Mouse (Mus musculus): ENCODE results near the gene Phf21a.

Phf21a gene

GRCm38 (mm10) chr2:92365568-92365967 lies 272.7 kb downstream of the Phf21a start:
- no peak for DNase-seq

DNA sequence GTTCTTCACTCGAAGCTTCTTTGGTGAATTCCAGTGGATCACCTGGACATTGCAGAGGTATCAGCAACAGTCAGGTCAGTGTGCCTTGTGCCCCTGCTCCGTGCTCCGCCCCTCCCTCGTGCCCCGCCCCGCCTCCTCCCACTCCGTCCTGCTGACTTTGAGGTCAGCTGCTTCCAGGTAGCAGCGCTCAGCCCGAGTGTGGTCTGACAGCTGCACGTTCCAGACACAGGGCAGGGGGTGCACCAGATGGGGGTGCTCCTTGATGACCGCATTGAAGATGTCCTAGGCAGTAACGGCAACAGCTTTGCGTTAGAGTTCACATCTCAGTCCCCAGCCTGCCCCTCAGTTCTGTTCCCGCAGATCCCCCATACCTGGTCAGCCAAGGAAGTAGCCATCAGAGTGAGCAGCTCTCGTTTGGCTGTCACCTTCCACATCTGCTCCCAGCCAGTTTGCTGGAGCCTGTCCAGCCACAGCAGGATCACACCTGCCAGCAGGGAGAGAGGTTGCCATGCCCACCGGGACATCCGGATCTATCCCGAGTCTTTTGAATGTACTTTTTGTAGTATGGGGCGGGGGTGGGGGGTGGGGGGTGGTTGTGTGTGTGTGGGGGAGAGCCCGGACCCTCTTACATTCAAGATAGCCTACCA lies 274.6 kb downstream of the Phf21a start:
- DNase-seq = no peak

DNA sequence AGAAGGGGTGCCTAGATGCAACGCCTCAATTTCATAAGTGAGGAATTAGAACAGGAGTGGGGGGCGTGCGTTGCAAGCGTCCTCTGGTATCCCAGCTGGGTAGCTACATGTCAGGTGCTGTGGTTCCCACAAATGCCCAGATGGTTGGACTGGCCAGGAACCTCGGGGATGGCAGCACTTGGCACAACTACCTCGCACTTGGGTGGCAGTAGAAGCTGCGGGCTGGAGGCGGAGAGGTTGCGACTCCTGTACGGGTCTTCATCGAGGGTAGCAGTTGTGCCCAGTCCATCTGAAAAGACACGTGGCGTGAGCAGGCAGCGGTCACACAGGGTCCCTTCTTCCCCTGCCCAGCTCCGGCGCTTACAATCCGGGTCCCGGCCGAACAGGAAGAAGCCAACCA lies 277.5 kb downstream of the Phf21a start:
- DNase-seq = peak; percentile 51

- DNase-seq = peak; percentile 47
These were observed 278.2 kb downstream of the Phf21a start for GRCm38 (mm10) chr2:92370821-92371805.

DNA sequence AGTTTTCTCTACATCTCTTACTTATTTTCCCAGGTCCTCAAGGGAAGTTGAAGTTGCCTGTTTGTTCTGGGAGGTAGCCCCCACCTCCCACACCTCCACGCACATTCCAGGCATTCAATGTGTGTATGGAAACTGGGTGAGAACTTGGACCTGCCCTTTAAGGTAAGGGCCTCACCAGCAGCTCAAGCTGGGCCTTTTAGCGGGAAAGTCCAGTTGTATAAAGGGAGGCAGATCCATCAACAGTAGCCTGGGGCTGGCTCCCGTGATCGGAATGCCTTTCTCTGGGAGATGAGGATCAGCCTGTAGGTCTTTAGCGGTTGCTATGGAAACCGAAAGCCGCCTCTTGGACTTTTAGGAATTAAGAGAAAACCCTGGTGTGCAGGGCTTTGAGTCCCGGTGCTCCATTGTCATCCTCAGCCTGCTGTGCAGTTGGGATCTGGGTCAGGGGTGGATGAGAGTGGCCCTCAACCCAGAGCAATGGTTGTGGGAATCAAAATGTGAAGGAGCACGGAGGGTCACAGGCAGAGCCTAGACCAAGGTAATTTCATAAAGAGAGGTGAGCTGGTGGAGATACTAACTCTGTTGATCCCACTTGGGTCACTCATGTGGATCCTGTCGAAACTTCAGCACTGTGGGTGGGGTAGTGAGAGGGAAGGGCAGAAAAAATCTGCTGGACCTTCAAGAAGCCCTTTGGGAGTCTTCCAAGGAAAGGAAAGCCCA lies 279.2 kb downstream of the Phf21a start:
- DNase-seq = peak; percentile 48

DNA sequence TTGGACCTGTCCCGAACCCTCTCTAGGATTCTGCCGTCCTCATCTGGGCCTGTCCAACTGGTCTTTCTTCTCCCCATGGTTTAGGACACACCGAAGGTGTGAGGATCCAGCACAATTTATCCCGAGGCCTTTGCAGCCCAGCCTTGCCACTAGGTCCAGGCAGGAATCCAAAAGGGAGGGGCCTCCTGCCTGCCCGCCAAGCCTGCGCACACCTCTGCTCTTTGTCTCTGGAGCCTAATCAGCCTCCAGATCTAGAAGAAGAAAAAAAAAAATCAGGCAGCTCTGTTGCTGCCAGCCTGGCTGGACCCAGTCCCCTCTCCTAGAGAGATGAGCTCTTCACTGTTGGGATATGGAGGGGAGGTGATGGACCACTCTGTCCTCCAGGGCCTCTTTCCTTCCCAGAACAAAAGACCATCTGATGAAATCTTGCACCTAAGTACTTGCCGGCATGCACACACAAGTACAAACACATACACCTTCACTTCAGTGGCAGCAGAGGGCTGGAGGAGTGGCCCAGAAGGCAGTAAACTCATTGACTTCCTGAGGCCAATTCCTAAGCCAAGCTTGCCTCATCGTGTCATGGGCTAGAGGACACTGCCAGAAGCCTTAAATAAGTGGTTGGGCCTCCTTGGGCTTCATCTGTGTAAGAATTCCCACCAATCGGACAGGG lies 280.0 kb downstream of the Phf21a start:
- peak; percentile 69 for DNase-seq

DNA sequence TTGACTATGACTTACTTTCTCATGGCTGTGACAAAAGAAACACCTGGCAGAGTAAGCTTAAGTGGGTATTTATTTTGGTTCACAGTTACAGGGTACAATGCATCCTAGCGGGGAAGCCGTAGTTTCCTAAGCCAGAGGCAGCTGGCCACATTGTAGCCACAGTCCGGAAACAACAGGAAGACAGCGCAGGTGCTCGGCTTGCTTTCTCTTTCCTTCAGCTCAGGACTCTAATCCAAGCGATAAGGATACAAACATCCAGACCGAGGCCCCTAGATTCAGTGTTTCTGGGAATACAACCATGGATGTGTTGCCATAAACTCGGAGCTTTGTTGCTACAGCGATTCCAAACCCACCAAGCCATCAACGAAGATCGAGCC lies 280.5 kb downstream of the Phf21a start:
- no peak for DNase-seq

DNA sequence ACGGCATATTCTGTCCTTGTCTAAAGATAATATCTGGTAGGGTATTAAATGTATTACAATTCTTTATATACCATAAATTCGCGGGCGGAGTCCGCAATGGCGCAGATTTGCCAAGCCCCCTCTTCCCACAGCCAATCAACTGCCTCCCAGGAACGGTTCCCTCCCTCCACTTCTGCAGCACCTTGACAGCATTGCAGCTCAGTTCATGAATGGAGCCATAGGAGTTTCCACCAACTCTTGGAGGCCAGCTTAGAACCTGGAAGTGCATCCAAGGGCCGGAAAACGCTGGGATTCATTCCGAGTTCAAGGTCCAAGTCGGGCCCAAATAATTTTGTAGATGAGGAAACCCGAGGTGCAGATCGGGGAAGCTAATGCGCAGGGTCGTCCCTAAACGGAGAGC lies 281.6 kb downstream of the Phf21a start, which contains the start of the genes Pex16 and Large2:
Pex16 (plus strand) TSS at position 163 of the 400 bp plus-strand sequence.
Large2 (minus strand) TSS at position 356 of the 400 bp plus-strand sequence.
- DNase-seq = peak; percentile 72

DNA sequence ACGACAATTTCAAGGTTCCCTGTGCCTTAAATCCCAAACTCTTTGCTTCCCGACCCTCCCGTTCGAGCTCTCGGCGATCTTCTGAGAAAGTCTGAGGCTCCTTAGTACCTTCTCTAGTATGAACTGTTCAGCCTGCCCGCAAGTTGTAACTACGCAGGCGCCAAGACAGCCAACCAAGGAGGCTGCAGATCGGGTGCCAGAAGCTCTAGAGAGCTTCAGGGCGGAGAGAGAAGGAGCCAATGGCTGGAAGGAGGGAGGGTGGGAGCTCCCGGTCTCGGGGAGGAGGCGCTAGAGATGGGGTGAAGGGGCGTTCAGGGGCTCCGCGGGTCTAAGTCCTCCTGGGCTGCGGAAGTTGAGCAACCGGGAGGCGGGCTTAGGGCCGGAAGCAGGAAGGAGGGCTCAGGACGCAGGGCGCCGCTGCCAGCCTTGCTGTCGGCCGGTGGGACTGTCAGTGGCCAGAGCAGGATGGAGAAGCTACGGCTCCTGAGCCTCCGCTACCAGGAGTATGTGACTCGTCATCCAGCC lies 282.2 kb downstream of the Phf21a start:
- DNase-seq = peak; percentile 96

DNA sequence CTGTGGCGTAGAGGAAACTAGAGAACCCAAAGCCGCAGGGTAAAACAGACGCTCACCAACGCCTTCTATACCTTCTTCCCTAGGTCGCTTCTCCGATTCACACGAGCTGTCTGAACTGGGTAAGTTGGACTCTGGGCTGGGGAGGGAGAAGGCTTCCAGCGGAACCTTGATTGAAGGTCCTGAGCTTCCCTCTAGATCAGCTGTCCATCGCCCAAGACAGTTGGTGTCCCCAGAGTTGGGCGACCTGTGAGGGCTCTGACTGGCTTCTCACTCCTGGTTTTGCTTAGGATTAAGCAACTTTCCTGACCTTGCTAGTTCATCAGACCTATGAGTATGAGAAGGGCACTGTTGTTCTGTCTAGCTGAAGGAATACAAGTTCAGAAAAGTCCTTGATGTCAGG lies 282.9 kb downstream of the Phf21a start:
- DNase-seq = no peak

DNA sequence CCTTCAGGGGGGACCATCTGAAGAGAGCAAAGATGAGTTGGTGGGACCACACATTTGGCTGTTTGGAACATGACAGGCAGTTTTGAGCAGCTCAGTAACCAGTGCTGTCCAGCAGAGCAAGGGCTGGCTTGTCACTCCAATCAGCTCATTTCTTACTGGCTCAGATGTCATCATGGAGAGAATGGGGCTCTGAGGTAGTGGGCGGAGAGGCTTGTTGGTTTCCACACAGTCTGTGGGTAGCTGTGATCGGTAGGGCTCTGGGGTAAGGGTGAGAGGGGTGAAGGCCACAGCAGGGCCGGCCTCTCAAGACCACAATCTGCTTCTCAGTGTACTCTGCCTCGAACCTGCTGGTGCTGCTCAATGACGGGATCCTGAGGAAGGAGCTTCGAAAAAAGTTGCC lies 283.4 kb downstream of the Phf21a start:
- DNase-seq = peak; percentile 48

GRCm38 (mm10) chr2:92377320-92377719 lies 284.4 kb downstream of the Phf21a start:
- DNase-seq = no peak

GRCm38 (mm10) chr2:92379783-92380494 lies 287.0 kb downstream of the Phf21a start:
- DNase-seq = no peak

- peak; percentile 52 for DNase-seq
These were observed 287.7 kb downstream of the Phf21a start for GRCm38 (mm10) chr2:92380495-92381050.

DNA sequence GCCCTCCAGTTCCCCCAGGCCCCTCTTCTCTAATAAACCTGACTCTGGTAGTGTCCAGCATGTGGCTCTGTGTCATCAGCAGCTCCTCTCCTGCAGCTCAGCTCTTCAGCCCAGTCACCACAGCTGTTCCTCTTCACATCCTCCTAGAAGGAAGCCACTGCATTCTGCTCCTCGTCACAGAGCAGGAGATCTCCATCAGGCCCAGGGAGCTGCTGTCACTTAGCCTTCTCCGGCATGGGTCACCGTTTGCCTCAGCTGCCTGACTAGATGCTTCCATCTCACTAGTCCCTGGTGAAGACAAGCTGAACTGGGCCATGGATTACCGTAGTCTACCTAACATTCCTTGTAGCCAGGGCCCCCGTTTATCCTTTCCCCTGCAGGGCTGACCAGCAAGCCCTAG lies 288.2 kb downstream of the Phf21a start:
- DNase-seq = no peak

- peak; percentile 70 for DNase-seq
These were observed 289.1 kb downstream of the Phf21a start, which contains the start of gene 1700029I15Rik for GRCm38 (mm10) chr2:92381901-92382588. Gene 1700029I15Rik, plus strand, starts transcription at chr2:92382538.

DNA sequence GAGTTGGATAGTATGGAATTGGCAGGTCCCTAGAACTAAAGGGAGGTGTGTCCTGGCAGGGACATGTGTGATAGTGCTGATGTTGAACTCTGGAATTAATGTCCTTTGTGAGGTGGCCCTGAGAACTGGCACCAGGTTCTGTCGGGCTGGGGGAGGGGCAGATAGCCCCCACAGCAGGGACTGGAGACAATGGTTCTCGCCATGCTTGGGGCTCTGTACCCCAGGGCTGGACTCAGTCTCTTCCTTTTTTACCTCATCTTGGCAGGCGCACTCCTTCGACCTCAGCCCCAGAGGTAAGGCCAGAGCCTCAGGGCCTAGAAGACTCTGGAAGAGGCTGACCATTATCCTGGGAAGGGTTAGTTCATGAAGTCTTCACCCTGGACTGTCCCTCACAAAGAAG lies 289.8 kb downstream of the Phf21a start:
- DNase-seq = no peak

DNA sequence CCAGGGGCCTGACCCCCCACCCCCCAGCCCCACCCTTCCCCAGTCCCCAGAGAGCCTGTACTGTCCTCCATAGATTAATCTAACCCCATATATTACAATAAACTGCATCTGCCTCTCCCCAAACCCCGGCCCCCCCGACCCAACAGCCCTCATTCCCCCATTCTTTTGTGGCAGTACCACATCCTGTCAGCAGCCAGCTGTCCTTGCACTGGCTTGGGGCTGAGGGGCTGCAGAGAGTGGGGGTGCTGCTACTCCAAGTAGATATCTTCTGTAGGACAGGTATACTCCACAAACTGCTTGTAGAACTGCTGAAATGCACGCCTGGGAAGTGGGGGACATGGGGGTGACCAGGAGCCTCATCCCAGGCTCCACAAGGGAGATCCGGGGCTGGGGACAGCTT lies 291.2 kb downstream of the Phf21a start:
- DNase-seq = no peak

GRCm38 (mm10) chr2:92385113-92386051 lies 292.5 kb downstream of the Phf21a start:
- DNase-seq = no peak
